Mouse (Mus musculus): ENCODE measurements at regions not wholly inside any gene's neighbourhood (a gene's known extent, or its start where the extent isn't known, plus 50 kb on each side); places are given as distances from the start of the nearest gene placed in this dataset.

DNA sequence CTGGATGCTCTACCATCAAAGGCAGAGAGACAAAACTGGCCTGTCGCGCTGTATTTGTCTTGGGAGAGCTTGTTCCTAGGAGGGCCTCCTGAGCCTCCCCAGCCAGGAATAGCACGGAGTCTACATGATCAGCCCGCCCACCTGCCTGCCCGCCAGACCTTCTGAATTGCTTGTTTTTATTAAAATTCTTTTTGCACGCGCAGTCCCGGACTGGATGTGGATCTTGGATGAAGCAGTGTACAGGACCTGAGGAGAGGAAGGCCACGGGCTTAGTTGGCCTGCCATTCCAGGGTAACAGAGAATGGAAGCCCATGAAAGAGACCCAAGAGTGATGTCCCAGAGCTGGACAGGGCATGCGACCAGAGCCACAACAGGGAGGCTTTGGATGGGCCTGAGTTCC, 235.8 kb downstream of the Cyp26b1 start:
- no peaks in the 10 kb centered on the region for H3K9me3 ChIP-seq (replicated peaks; ENCODE audit: insufficient read depth, low read length)
- no peak for DNase-seq (ENCODE audit: low read depth, low spot score)
- no peaks in the 10 kb centered on the region for H3K27me3 ChIP-seq (ENCODE audit: control insufficient read depth in 1 of 2, insufficient read depth in 2 of 2, low read length in 2 of 2)
- H3K79me2 ChIP-seq (ENCODE audit: control insufficient read depth, insufficient read depth, low read length, poor library complexity): no peaks in the 10 kb centered on the region
- H3K9ac ChIP-seq (ENCODE audit: control insufficient read depth, low read depth, low read length, poor library complexity, severe bottlenecking): no peak overlapping the region
- H3K27ac ChIP-seq (ENCODE audit: control insufficient read depth, low read depth, low read length): no peak overlapping the region
- TF ChIP-seq TBP (IDR thresholded peaks at IDR 0.05; ENCODE audit: low read depth, low read length) (no peak), RCOR1 (IDR thresholded peaks at IDR 0.05; ENCODE audit: low read depth, low read length) (no peak), BHLHE40 (IDR thresholded peaks at IDR 0.05; ENCODE audit: borderline replicate concordance, low read depth, low read length) (no peak), POLR2AphosphoS5 (IDR thresholded peaks at IDR 0.05; ENCODE audit: borderline replicate concordance, low read depth, low read length) (no peak), ZKSCAN1 (IDR thresholded peaks at IDR 0.05; ENCODE audit: low read depth, low read length) (no peak), USF2 (IDR thresholded peaks at IDR 0.05; ENCODE audit: borderline replicate concordance in 1 of 2, insufficient read depth in 1 of 2, low read depth in 1 of 2, low read length in 2 of 2) (no peak)
- H3K4me1 ChIP-seq (ENCODE audit: control insufficient read depth in 1 of 2, insufficient read depth in 2 of 2, low read length in 2 of 2): no peaks in the 10 kb centered on the region
- no peak overlapping the region for H3K4me3 ChIP-seq (ENCODE audit: control insufficient read depth in 1 of 2, insufficient read depth in 1 of 2, low read depth in 2 of 2, low read length in 2 of 2)
- H3K36me3 ChIP-seq (ENCODE audit: control insufficient read depth in 1 of 2, insufficient read depth in 2 of 2, low read length in 2 of 2): no peaks in the 10 kb centered on the region

DNA sequence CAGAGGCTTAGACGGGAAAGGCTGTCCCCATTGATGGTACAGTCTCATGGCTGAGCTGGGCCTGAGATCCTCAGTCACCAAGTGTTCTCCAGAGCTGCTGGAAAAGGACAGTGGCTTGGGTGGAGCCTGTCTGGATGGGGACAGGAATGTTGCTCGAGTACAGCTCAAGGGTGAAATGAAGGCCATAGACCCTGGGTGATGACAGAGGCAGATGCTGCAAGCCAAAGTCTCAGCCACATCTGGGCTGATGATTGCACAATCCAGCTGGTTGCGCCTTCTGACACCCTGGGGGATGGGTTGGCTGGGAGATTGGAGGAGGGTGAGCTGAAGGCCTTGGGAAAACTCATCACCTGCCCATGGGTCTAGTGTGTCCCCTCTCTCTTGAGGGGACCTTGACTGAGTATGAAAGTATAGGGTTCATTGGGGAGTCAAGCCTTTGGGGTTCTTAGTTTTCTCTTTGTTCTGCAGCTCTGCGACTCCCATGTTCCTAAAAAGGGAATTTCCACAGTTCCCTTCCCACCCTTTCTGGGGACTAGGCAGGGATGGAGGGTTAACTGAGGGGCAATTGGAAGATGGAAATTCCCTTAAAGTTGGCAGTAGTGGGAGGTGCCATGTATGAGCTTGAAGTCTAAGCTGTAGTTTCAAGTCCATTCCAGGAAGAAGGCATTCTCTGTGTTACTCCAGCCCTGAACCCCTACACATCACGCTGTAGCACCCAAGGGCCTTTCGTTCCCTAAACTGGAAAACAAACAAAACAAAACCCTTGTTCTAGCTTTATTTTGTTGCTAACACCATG, 240.1 kb downstream of the Cyp26b1 start:
- TF ChIP-seq USF2 (IDR thresholded peaks at IDR 0.05; ENCODE audit: borderline replicate concordance in 1 of 2, insufficient read depth in 1 of 2, low read depth in 1 of 2, low read length in 2 of 2): no peak
- no peak for TF ChIP-seq NRF1 (IDR thresholded peaks at IDR 0.05; ENCODE audit: insufficient read depth, low read depth, low read length, poor library complexity, severe bottlenecking)
- TF ChIP-seq E2F4 (IDR thresholded peaks at IDR 0.05; ENCODE audit: borderline replicate concordance, low read depth, low read length): no peak
- no peak for TF ChIP-seq ELF1 (IDR thresholded peaks at IDR 0.05; ENCODE audit: low read depth, low read length)
- no peak for TF ChIP-seq TAL1 (IDR thresholded peaks at IDR 0.05; ENCODE audit: low read length)
- TF ChIP-seq TCF12 (IDR thresholded peaks at IDR 0.05; ENCODE audit: low read depth, low read length): no peak
- no peak for TF ChIP-seq NELFE (IDR thresholded peaks at IDR 0.05; ENCODE audit: low read depth, low read length)
- no peak for TF ChIP-seq SMC3 (IDR thresholded peaks at IDR 0.05; ENCODE audit: low read depth, low read length)
- TF ChIP-seq POLR2A (IDR thresholded peaks at IDR 0.05; ENCODE audit: control insufficient read depth in 1 of 2, insufficient read depth in 1 of 2, low read depth in 1 of 2, low read length in 2 of 2, poor library complexity in 1 of 2): no peak
- no peak for TF ChIP-seq MAZ (IDR thresholded peaks at IDR 0.05; ENCODE audit: low read depth, low read length)
- no peak for TF ChIP-seq MEF2A (IDR thresholded peaks at IDR 0.05; ENCODE audit: extremely low read depth, insufficient replicate concordance, low read depth, low read length, poor library complexity, severe bottlenecking)
- TF ChIP-seq POLR2AphosphoS2 (IDR thresholded peaks at IDR 0.05; ENCODE audit: low read length): no peak
- no peak for TF ChIP-seq MYB (IDR thresholded peaks at IDR 0.05; ENCODE audit: low read depth, low read length)
- no peak for TF ChIP-seq ETS1 (IDR thresholded peaks at IDR 0.05; ENCODE audit: low read depth, low read length)
- no peak for TF ChIP-seq ZC3H11A (IDR thresholded peaks at IDR 0.05; ENCODE audit: low read depth, low read length)
- TF ChIP-seq USF1 (IDR thresholded peaks at IDR 0.05; ENCODE audit: low read depth, low read length): no peak
- TF ChIP-seq RAD21 (IDR thresholded peaks at IDR 0.05; ENCODE audit: low read depth, low read length): no peak
- TF ChIP-seq GABPA (IDR thresholded peaks at IDR 0.05; ENCODE audit: low read depth, low read length): no peak
- H3K27me3 ChIP-seq (ENCODE audit: control insufficient read depth in 1 of 2, insufficient read depth in 2 of 2, low read length in 2 of 2): no peaks in the 10 kb centered on the region

More for the DNA sequence above, 240.1 kb downstream of the Cyp26b1 start:
- H3K79me2 ChIP-seq (ENCODE audit: control insufficient read depth, insufficient read depth, low read length, poor library complexity): no peaks in the 10 kb centered on the region
- no peak overlapping the region for H3K9ac ChIP-seq (ENCODE audit: control insufficient read depth, low read depth, low read length, poor library complexity, severe bottlenecking)
- H3K9me3 ChIP-seq (replicated peaks; ENCODE audit: insufficient read depth, low read length): no peaks in the 10 kb centered on the region
- H3K4me1 ChIP-seq (ENCODE audit: control insufficient read depth in 1 of 2, insufficient read depth in 2 of 2, low read length in 2 of 2): no peaks in the 10 kb centered on the region
- DNase-seq (ENCODE audit: low read depth, low spot score): no peak
- H3K36me3 ChIP-seq (ENCODE audit: control insufficient read depth in 1 of 2, insufficient read depth in 2 of 2, low read length in 2 of 2): no peaks in the 10 kb centered on the region
- H3K4me3 ChIP-seq (ENCODE audit: control insufficient read depth in 1 of 2, insufficient read depth in 1 of 2, low read depth in 2 of 2, low read length in 2 of 2): no peak overlapping the region
- no peak overlapping the region for H3K27ac ChIP-seq (ENCODE audit: control insufficient read depth, low read depth, low read length)
